In genomic region chr2:64973819-64974441, GRCm38 (mm10) we compare ENCODE assay signal across 24 mouse cellular contexts. TPM values are rescaled to one million over a fixed set of nuclear protein-coding genes. Genes with fewer than 3 reads are reported as not detected.
DNase-seq lines count a peak whose midpoint lies in the region; ATAC-seq and TF ChIP-seq lines count a peak whose summit lies in the region.
"Had no signal": no experiment of that assay in that cellular context is flagged by ENCODE, and none has a peak within 500 bp of the region (broad histone marks: within the 10 kb centered on the region; RNA-seq: fewer than 3 reads in every experiment).

No protein-coding gene starts in this region.

- H3K79me2 ChIP-seq in heart, adult 2 months (replicated peaks; ENCODE audit: control insufficient read depth, insufficient read depth, low read length): peaks cover 3% of the 10 kb centered on the region; the same call in 1 of the 2 replicates

- TF ChIP-seq CTCF in heart, adult 2 months (IDR thresholded peaks at IDR 0.05): no peak

- no peaks in the 10 kb centered on the region for H3K9me3 ChIP-seq in heart, embryonic 12.5 days (replicated peaks)
- no peaks in the 10 kb centered on the region for H3K9me3 ChIP-seq in kidney, embryonic 16.5 days (ENCODE audit: low read length)
- H3K9me3 ChIP-seq in embryonic facial prominence, embryonic 10.5 days: no peaks in the 10 kb centered on the region
- H3K9me3 ChIP-seq in liver, embryonic 12.5 days (replicated peaks): no peaks in the 10 kb centered on the region
- H3K9me3 ChIP-seq: embryonic facial prominence, embryonic 15.5 days; forebrain, embryonic 10.5 days; hindbrain, embryonic 15.5 days; limb, embryonic 12.5 days; neural tube, embryonic 15.5 days had no signal

- no peak for DNase-seq in heart, adult 2 months
- DNase-seq in kidney, adult 11 months: no peak
- DNase-seq in embryonic facial prominence, embryonic 10.5 days (ENCODE audit: low spot score): peak; percentile 9
- no peak for DNase-seq in thymus, postnatal 4 days
- DNase-seq in embryo, embryonic 10.5 days (ENCODE audit: low spot score): no peak
- DNase-seq: cerebellum, adult 11 months; cerebellum, postnatal 14 days; embryo, embryonic 11 days; forebrain, postnatal 0 days; layer of hippocampus, adult 9-11 months; lung, postnatal 14 days; right cerebral cortex, postnatal 25 days had no signal

- peak overlapping the region; percentile 49 for H3K27ac ChIP-seq in heart, adult 2 months
- H3K27ac ChIP-seq in heart, embryonic 12.5 days (ENCODE audit: poor library complexity, severe bottlenecking): no peak overlapping the region
- peak overlapping the region; percentile 46; the same call in 1 of the 2 replicates for H3K27ac ChIP-seq in kidney, embryonic 16.5 days (ENCODE audit: low read length)
- H3K27ac ChIP-seq in embryonic facial prominence, embryonic 10.5 days (replicated peaks): no peak overlapping the region
- 0 out of 2 replicates have a peak overlapping the region, but pooled peaks have one; percentile 14 for H3K27ac ChIP-seq in liver, embryonic 12.5 days
- H3K27ac ChIP-seq: embryonic facial prominence, embryonic 15.5 days; forebrain, embryonic 10.5 days; hindbrain, embryonic 15.5 days; limb, embryonic 12.5 days; neural tube, embryonic 15.5 days had no signal

- no peak for TF ChIP-seq EP300 in heart, adult 2 months (IDR thresholded peaks at IDR 0.05; ENCODE audit: insufficient read depth, low read depth, low read length)

- 70% methylated on average over 10 of the region's 10 CpGs for WGBS in heart, adult 2 months
- WGBS in heart, embryonic 12.5 days: 80% methylated on average over 10 of the region's 10 CpGs
- WGBS in kidney, embryonic 16.5 days: 62% methylated on average over 10 of the region's 10 CpGs
- WGBS in embryonic facial prominence, embryonic 10.5 days: 71% methylated on average over 10 of the region's 10 CpGs
- 73% methylated on average over 10 of the region's 10 CpGs for WGBS in liver, embryonic 12.5 days (ENCODE audit: insufficient replicate concordance)

- no peak for ATAC-seq in heart, embryonic 12.5 days (ENCODE audit: insufficient number of reproducible peaks, low FRiP score)
- ATAC-seq in kidney, embryonic 16.5 days (ENCODE audit: low FRiP score, low TSS enrichment): 0 out of 2 replicates have a peak, but pooled peaks have one; percentile 18
- no peak for ATAC-seq in liver, embryonic 12.5 days
- ATAC-seq: activated CD4-positive, CD25-positive, alpha-beta regulatory T cell, adult 4 months; forebrain, postnatal 0 days; midbrain, embryonic 16.5 days had no signal

- H3K36me3 ChIP-seq in heart, adult 2 months (ENCODE audit: control insufficient read depth, insufficient read depth, low read length): peaks cover 14% of the 10 kb centered on the region
- no peaks in the 10 kb centered on the region for H3K36me3 ChIP-seq in heart, embryonic 12.5 days
- no peaks in the 10 kb centered on the region for H3K36me3 ChIP-seq in kidney, embryonic 16.5 days (ENCODE audit: insufficient read depth, low read length)
- no peaks in the 10 kb centered on the region for H3K36me3 ChIP-seq in embryonic facial prominence, embryonic 10.5 days (replicated peaks)
- no peaks in the 10 kb centered on the region for H3K36me3 ChIP-seq in liver, embryonic 12.5 days
- H3K36me3 ChIP-seq: embryonic facial prominence, embryonic 15.5 days; forebrain, embryonic 10.5 days; G1E; hindbrain, embryonic 15.5 days; limb, embryonic 12.5 days; neural tube, embryonic 15.5 days had no signal

- no peak for TF ChIP-seq POLR2A in heart, adult 2 months (IDR thresholded peaks at IDR 0.05; ENCODE audit: insufficient read depth, low read depth, low read length)

- H3K4me2 ChIP-seq in heart, embryonic 12.5 days: no peak overlapping the region
- no peak overlapping the region; the same call in 1 of the 2 replicates for H3K4me2 ChIP-seq in kidney, embryonic 16.5 days (replicated peaks; ENCODE audit: low read depth, low read length)
- H3K4me2 ChIP-seq in liver, embryonic 12.5 days: no peak overlapping the region
- H3K4me2 ChIP-seq: embryonic facial prominence, embryonic 15.5 days; hindbrain, embryonic 15.5 days; limb, embryonic 12.5 days; neural tube, embryonic 15.5 days had no signal

- no peaks in the 10 kb centered on the region for H3K27me3 ChIP-seq in heart, adult 2 months (ENCODE audit: control insufficient read depth, insufficient read depth, low read length)
- no peaks in the 10 kb centered on the region for H3K27me3 ChIP-seq in heart, embryonic 12.5 days (replicated peaks)
- no peaks in the 10 kb centered on the region for H3K27me3 ChIP-seq in kidney, embryonic 16.5 days (ENCODE audit: insufficient read depth, low read length)
- no peaks in the 10 kb centered on the region for H3K27me3 ChIP-seq in embryonic facial prominence, embryonic 10.5 days (replicated peaks; ENCODE audit: low read depth, poor library complexity, severe bottlenecking)
- no peaks in the 10 kb centered on the region for H3K27me3 ChIP-seq in liver, embryonic 12.5 days (replicated peaks)
- H3K27me3 ChIP-seq: embryonic facial prominence, embryonic 15.5 days; hindbrain, embryonic 15.5 days; limb, embryonic 12.5 days; megakaryocyte, embryonic 14.5 days; neural tube, embryonic 15.5 days had no signal

- intact Hi-C loops in heart, adult 2 months (cut with DNase I): no loop called here

- H3K4me3 ChIP-seq in heart, adult 2 months: no peak overlapping the region
- no peak overlapping the region for H3K4me3 ChIP-seq in heart, embryonic 12.5 days
- H3K4me3 ChIP-seq in kidney, embryonic 16.5 days (ENCODE audit: low read length): no peak overlapping the region
- H3K4me3 ChIP-seq in embryonic facial prominence, embryonic 10.5 days: no peak overlapping the region
- no peak overlapping the region for H3K4me3 ChIP-seq in liver, embryonic 12.5 days
- H3K4me3 ChIP-seq: embryonic facial prominence, embryonic 15.5 days; forebrain, embryonic 10.5 days; hindbrain, embryonic 15.5 days; limb, embryonic 12.5 days; megakaryocyte, embryonic 14.5 days; neural tube, embryonic 15.5 days had no signal

- peaks cover 4% of the 10 kb centered on the region for H3K4me1 ChIP-seq in heart, adult 2 months (ENCODE audit: control insufficient read depth, insufficient read depth, low read length)
- peaks cover 16% of the 10 kb centered on the region for H3K4me1 ChIP-seq in heart, embryonic 12.5 days (replicated peaks)
- H3K4me1 ChIP-seq in kidney, embryonic 16.5 days (ENCODE audit: insufficient read depth, low read length): peaks cover 22% of the 10 kb centered on the region
- peaks cover 14% of the 10 kb centered on the region for H3K4me1 ChIP-seq in embryonic facial prominence, embryonic 10.5 days
- H3K4me1 ChIP-seq in liver, embryonic 12.5 days: 0 out of 2 replicates have a peak, but pooled peaks cover 3% of the 10 kb centered on the region
- H3K4me1 ChIP-seq: hindbrain, embryonic 15.5 days; megakaryocyte, embryonic 14.5 days had no signal

- H3K9ac ChIP-seq in heart, adult 2 months (ENCODE audit: low read depth, low read length): no peak overlapping the region
- no peak overlapping the region for H3K9ac ChIP-seq in heart, embryonic 12.5 days
- H3K9ac ChIP-seq in kidney, embryonic 16.5 days (replicated peaks; ENCODE audit: low read length): no peak overlapping the region
- H3K9ac ChIP-seq in liver, embryonic 12.5 days: no peak overlapping the region
- H3K9ac ChIP-seq: embryonic facial prominence, embryonic 15.5 days; forebrain, postnatal 0 days; hindbrain, embryonic 15.5 days; limb, embryonic 12.5 days; neural tube, embryonic 15.5 days had no signal

RNA-seq across cellular contexts. Expression of gene Grb14, which starts 50.9 kb away (rescaled TPM):
- 100 to 1,000 TPM; 191 to 208 TPM for total RNA-seq in heart, adult 2 months (2021)
- 71.1 and 91.0 TPM in 2 replicates for polyA plus RNA-seq in heart, adult 2 months (2012; rRNA removed)
- 64.6 and 67.9 TPM in 2 replicates for polyA plus RNA-seq in heart, embryonic 12.5 days (2016; fragmentation: Nextera tagmentation; extraction: Ambion mirVana)
- 34.4 and 35.6 TPM in 2 replicates for polyA plus RNA-seq in kidney, embryonic 16.5 days (2015; fragmentation: Nextera tagmentation; extraction: Ambion mirVana)
- polyA plus RNA-seq in embryonic facial prominence, embryonic 10.5 days (2016; fragmentation: Nextera tagmentation; extraction: Ambion mirVana): 3.1 and 4.6 TPM in 2 replicates
- polyA plus RNA-seq in liver, embryonic 12.5 days (2016; fragmentation: Nextera tagmentation; extraction: Ambion mirVana): 6.0 and 7.1 TPM in 2 replicates
- polyA plus RNA-seq: activated CD4-positive, CD25-positive, alpha-beta regulatory T cell, adult 4 months; G1E had no signal

Comparison
In these comparisons a context has a peak if more than half of its experiments do, and no peak if none do; other contexts are left out.
1. H3K27ac ChIP-seq: peak in heart, adult 2 months (single experiment), kidney, embryonic 16.5 days (single experiment) and liver, embryonic 12.5 days (single experiment); none in heart, embryonic 12.5 days (single experiment) and embryonic facial prominence, embryonic 10.5 days (single experiment).